Comparison of ENCODE assay signal across 28 mouse cellular contexts in the genomic region with DNA sequence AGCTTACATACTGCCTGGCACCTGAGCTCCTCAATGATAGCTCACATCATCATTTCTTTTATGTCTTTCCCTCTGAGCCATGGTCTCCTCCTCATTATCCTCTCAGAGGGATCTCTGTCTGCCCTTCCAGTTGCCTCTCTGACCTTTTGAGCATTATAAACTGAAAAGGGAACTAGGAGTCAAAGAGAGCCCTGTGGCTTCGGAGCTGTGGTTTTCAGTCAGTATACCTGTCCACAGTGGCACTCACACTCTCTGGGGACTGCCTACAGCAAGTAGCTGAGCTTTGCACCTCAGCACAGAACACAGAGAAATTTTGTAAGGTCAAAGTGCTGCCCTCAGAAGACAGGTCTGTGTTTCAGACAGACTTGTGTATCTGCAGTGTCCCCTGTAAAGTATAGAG.
DNase-seq lines count a peak whose midpoint lies in the region; ATAC-seq and TF ChIP-seq lines count a peak whose summit lies in the region.
"Had no signal": no experiment of that assay in that cellular context is flagged by ENCODE, and none has a peak within 500 bp of the region (broad histone marks: within the 10 kb centered on the region; RNA-seq: fewer than 3 reads in every experiment).

No protein-coding gene starts in this region.

- DNase-seq in lung, postnatal 36 days, result peak; percentile 16
- no peak for DNase-seq in lung, postnatal 0 days (ENCODE audit: low spot score)
- DNase-seq in B cell, adult 2 months, result peak; percentile 46 to 54
- peak; percentile 74 to 75 for DNase-seq in spleen, postnatal 36 days (ENCODE audit: low spot score in 2 of 2)
- DNase-seq in c-Kit-positive CD71-positive TER-119-positive erythroid progenitor cells, embryonic 14.5 days (ENCODE audit: low spot score), result no peak
- DNase-seq in ovary, postnatal 36 days (ENCODE audit: low spot score), result no peak
- DNase-seq: adrenal gland, adult 8-10 months; adrenal gland, postnatal 25 days; cerebellum, adult 18-20 months; cerebellum, adult 9-10 months; cerebellum, postnatal 14 days; forebrain, postnatal 0 days; gastrocnemius, adult 2 months; gastrocnemius, postnatal 14 days; heart, adult 11 months; heart, postnatal 10 days; heart, postnatal 36 days had no signal

- H3K4me2 ChIP-seq in lung, postnatal 0 days (replicated peaks; ENCODE audit: low read depth, low read length), result no peak overlapping the region
- H3K4me2 ChIP-seq: embryonic facial prominence, embryonic 12.5 days; embryonic facial prominence, embryonic 15.5 days; heart, embryonic 12.5 days; heart, embryonic 15.5 days; hindbrain, embryonic 13.5 days had no signal

- no peak overlapping the region for H3K4me3 ChIP-seq in lung, postnatal 0 days (ENCODE audit: low read depth, low read length)
- H3K4me3 ChIP-seq: embryonic facial prominence, embryonic 12.5 days; embryonic facial prominence, embryonic 15.5 days; gastrocnemius, adult 2 months; heart, embryonic 12.5 days; heart, embryonic 15.5 days; hindbrain, embryonic 10.5 days; hindbrain, embryonic 13.5 days had no signal

- 71% methylated on average over 1 of the region's 1 CpGs for WGBS in lung, postnatal 0 days

- ATAC-seq in lung, postnatal 0 days, result no peak
- peak; percentile 65; the same call in 1 of the 2 replicates for ATAC-seq in neutrophil, adult 5-6 weeks (ENCODE audit: extremely low read depth, insufficient number of reproducible peaks, low FRiP score, poor library complexity, severe bottlenecking)
- ATAC-seq: activated CD4-positive, CD25-positive, alpha-beta regulatory T cell, adult 4 months; CD4-positive, CD25-positive, alpha-beta regulatory T cell, adult 4 months; forebrain, embryonic 14.5 days; forebrain, postnatal 0 days; hindbrain, embryonic 16.5 days had no signal

- H3K9ac ChIP-seq in lung, postnatal 0 days (replicated peaks; ENCODE audit: low read depth), result no peak overlapping the region
- H3K9ac ChIP-seq: embryonic facial prominence, embryonic 12.5 days; embryonic facial prominence, embryonic 15.5 days; forebrain, postnatal 0 days; heart, embryonic 12.5 days; heart, embryonic 15.5 days; hindbrain, embryonic 13.5 days had no signal

- no peaks in the 10 kb centered on the region for H3K36me3 ChIP-seq in lung, postnatal 0 days (ENCODE audit: insufficient read depth, low read length)
- H3K36me3 ChIP-seq: embryonic facial prominence, embryonic 12.5 days; embryonic facial prominence, embryonic 15.5 days; heart, embryonic 12.5 days; heart, embryonic 15.5 days; hindbrain, embryonic 10.5 days; hindbrain, embryonic 13.5 days had no signal

- no peaks in the 10 kb centered on the region for H3K27me3 ChIP-seq in lung, postnatal 0 days (replicated peaks; ENCODE audit: insufficient read depth, low read length)
- H3K27me3 ChIP-seq: embryonic facial prominence, embryonic 12.5 days; embryonic facial prominence, embryonic 15.5 days; heart, embryonic 12.5 days; heart, embryonic 15.5 days; hindbrain, embryonic 13.5 days had no signal

- no peak for TF ChIP-seq CTCF in lung, postnatal 0 days (IDR thresholded peaks at IDR 0.05)

- H3K4me1 ChIP-seq in lung, postnatal 0 days (ENCODE audit: insufficient read depth, low read depth, low read length), result no peaks in the 10 kb centered on the region
- H3K4me1 ChIP-seq: embryonic facial prominence, embryonic 12.5 days; embryonic facial prominence, embryonic 15.5 days; heart, embryonic 12.5 days; heart, embryonic 15.5 days had no signal

- no peaks in the 10 kb centered on the region for H3K9me3 ChIP-seq in lung, postnatal 0 days (ENCODE audit: low read length)
- H3K9me3 ChIP-seq: embryonic facial prominence, embryonic 12.5 days; embryonic facial prominence, embryonic 15.5 days; heart, embryonic 12.5 days; heart, embryonic 15.5 days; hindbrain, embryonic 10.5 days; hindbrain, embryonic 13.5 days had no signal

- no peak for TF ChIP-seq EP300 in lung, postnatal 0 days (IDR thresholded peaks at IDR 0.05)

- no peak overlapping the region for H3K27ac ChIP-seq in lung, postnatal 0 days (ENCODE audit: low read length)
- H3K27ac ChIP-seq: embryonic facial prominence, embryonic 12.5 days; embryonic facial prominence, embryonic 15.5 days; gastrocnemius, adult 2 months; heart, embryonic 15.5 days had no signal

Comparison
In these comparisons a context has a peak if more than half of its experiments do, and no peak if none do; other contexts are left out.
1. DNase-seq: peak in lung, postnatal 36 days (single experiment), B cell, adult 2 months (2 of 2) and spleen, postnatal 36 days (2 of 2); none in lung, postnatal 0 days (single experiment), c-Kit-positive CD71-positive TER-119-positive erythroid progenitor cells, embryonic 14.5 days (single experiment) and ovary, postnatal 36 days (single experiment).